Mouse (Mus musculus): ENCODE data around the gene Paox. TPM values are rescaled to one million over a fixed set of nuclear protein-coding genes. Genes with fewer than 3 reads are reported as not detected.

The Paox gene
- 1.3 TPM for polyA plus RNA-seq (2017; shearing (Covaris generic))

GRCm38 (mm10) chr7:140115583-140116328 is at the start of gene Paox:
TSS of gene Paox (plus strand) at chr7:140115799.

GRCm38 (mm10) chr7:140082242-140082678 is 33.3 kb upstream of the Paox start, which contains the start of gene Caly:
TSS of gene Caly (minus strand) at chr7:140082548.

GRCm38 (mm10) chr7:140092924-140093528 is 22.6 kb upstream of the Paox start, which contains the start of gene Prap1:
TSS of gene Prap1 (plus strand) at chr7:140093395.

GRCm38 (mm10) chr7:140101993-140102860 is 13.4 kb upstream of the Paox start, which contains the start of gene Fuom:
TSS of gene Fuom (minus strand) at chr7:140102441.

GRCm38 (mm10) chr7:140116329-140117054 is 893 bp downstream of the Paox start, which contains the start of gene Echs1:
TSS of gene Echs1 (minus strand) at chr7:140116476.

GRCm38 (mm10) chr7:140137135-140138020 is 21.8 kb downstream of the Paox start, which contains the start of gene Mtg1:
TSS of gene Mtg1 (plus strand) at chr7:140137564.

GRCm38 (mm10) chr7:140154218-140154927 is 38.8 kb downstream of the Paox start, which contains the start of gene Sprn:
TSS of gene Sprn (minus strand) at chr7:140154877.

GRCm38 (mm10) chr7:140164664-140165063 is 49.1 kb downstream of the Paox start, which contains the start of gene Olfr522:
TSS of gene Olfr522 (minus strand) at chr7:140164764.

GRCm38 (mm10) chr7:140172936-140173335 is 57.3 kb downstream of the Paox start, which contains the start of gene Olfr523:
TSS of gene Olfr523 (plus strand) at chr7:140173217.

Other genes with a start within 250 kb of the Paox start
- gene Kndc1, start 221.1 kb upstream of the Paox start, polyA plus RNA-seq (2017; shearing (Covaris generic)) = 0.23 TPM
- 21.0 TPM for gene Utf1, start 172.0 kb upstream of the Paox start, polyA plus RNA-seq (2017; shearing (Covaris generic))
- 1.9 TPM for gene 6430531B16Rik, start 137.0 kb upstream of the Paox start, polyA plus RNA-seq (2017; shearing (Covaris generic))
- gene Adam8, start 123.2 kb upstream of the Paox start, polyA plus RNA-seq (2017; shearing (Covaris generic)) = 22.3 TPM
- gene Zfp511, start 79.4 kb upstream of the Paox start, polyA plus RNA-seq (2017; shearing (Covaris generic)) = 62.9 TPM
- gene Tubgcp2, start 79.1 kb upstream of the Paox start, polyA plus RNA-seq (2017; shearing (Covaris generic)) = 34.1 TPM
- gene Msx3, start 66.7 kb upstream of the Paox start, polyA plus RNA-seq (2017; shearing (Covaris generic)) = not detected
- gene Caly, start 33.3 kb upstream of the Paox start, polyA plus RNA-seq (2017; shearing (Covaris generic)) = not detected
- not detected for gene Prap1, start 22.4 kb upstream of the Paox start, polyA plus RNA-seq (2017; shearing (Covaris generic))
- gene Fuom, start 13.4 kb upstream of the Paox start, polyA plus RNA-seq (2017; shearing (Covaris generic)) = 6.1 TPM
- 28.5 TPM for gene Echs1, start 677 bp downstream of the Paox start, polyA plus RNA-seq (2017; shearing (Covaris generic))
- gene Mtg1, start 21.8 kb downstream of the Paox start, polyA plus RNA-seq (2017; shearing (Covaris generic)) = 23.1 TPM
- gene Sprn, start 39.1 kb downstream of the Paox start, polyA plus RNA-seq (2017; shearing (Covaris generic)) = not detected
- 0.13 TPM for gene Olfr522, start 49.0 kb downstream of the Paox start, polyA plus RNA-seq (2017; shearing (Covaris generic))
- gene Olfr523, start 57.4 kb downstream of the Paox start, polyA plus RNA-seq (2017; shearing (Covaris generic)) = not detected
- gene Olfr524, start 90.2 kb downstream of the Paox start, polyA plus RNA-seq (2017; shearing (Covaris generic)) = 1.0 TPM
- gene Cd163l1, start 102.5 kb downstream of the Paox start, polyA plus RNA-seq (2017; shearing (Covaris generic)) = 2.2 TPM
- 18.7 TPM for gene 5830411N06Rik, start 131.5 kb downstream of the Paox start, polyA plus RNA-seq (2017; shearing (Covaris generic))
- 0.32 TPM for gene Olfr525, start 205.1 kb downstream of the Paox start, polyA plus RNA-seq (2017; shearing (Covaris generic))
- not detected for gene Olfr527, start 218.2 kb downstream of the Paox start, polyA plus RNA-seq (2017; shearing (Covaris generic))
- not detected for gene Olfr60, start 245.9 kb downstream of the Paox start, polyA plus RNA-seq (2017; shearing (Covaris generic))